In the genomic region with DNA sequence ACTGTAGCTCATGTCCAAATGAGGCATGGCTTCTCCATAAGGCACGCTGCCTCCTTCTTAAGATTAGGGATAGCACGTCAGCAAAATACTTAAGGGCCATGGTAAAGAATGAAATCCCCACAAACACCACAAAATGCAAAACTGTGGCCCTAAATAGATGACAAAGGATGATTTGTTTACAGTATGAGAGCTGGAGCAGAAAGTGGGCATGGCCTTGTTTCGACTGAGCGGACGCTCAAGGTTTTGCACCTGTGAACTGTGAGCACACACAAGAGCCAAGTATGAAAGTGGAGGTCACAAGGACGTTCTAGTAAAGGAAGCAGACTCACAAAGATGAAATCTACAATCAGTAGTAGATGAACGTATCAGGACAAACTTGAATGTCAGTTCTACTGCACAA, we compare ENCODE assay signal across 12 mouse cellular contexts.
"Had no signal": no experiment of that assay in that cellular context is flagged by ENCODE, and none has a peak within 500 bp of the region (broad histone marks: within the 10 kb centered on the region; RNA-seq: fewer than 3 reads in every experiment).

No protein-coding gene starts in this region.

- H3K9ac ChIP-seq: kidney, embryonic 15.5 days; limb, embryonic 15.5 days; liver, embryonic 15.5 days; lung, embryonic 15.5 days; midbrain, embryonic 12.5 days had no signal

- DNase-seq: kidney, adult 2 months; kidney, postnatal 14 days; lung, postnatal 14 days; retina, postnatal 1 day; right cerebral cortex, postnatal 4 days; thymus, postnatal 36 days had no signal

- H3K4me2 ChIP-seq: kidney, embryonic 15.5 days; limb, embryonic 15.5 days; liver, embryonic 15.5 days; lung, embryonic 15.5 days; midbrain, embryonic 12.5 days had no signal

- H3K36me3 ChIP-seq: liver, embryonic 15.5 days; lung, embryonic 15.5 days; midbrain, embryonic 12.5 days had no signal

- ATAC-seq: midbrain, embryonic 16.5 days had no signal

- H3K9me3 ChIP-seq: kidney, embryonic 15.5 days; limb, embryonic 15.5 days; liver, embryonic 15.5 days; lung, embryonic 15.5 days; midbrain, embryonic 12.5 days had no signal

- H3K4me3 ChIP-seq: kidney, embryonic 15.5 days; limb, embryonic 15.5 days; liver, embryonic 15.5 days; lung, embryonic 15.5 days; midbrain, embryonic 12.5 days had no signal

- H3K27ac ChIP-seq: kidney, embryonic 15.5 days; liver, embryonic 15.5 days; lung, embryonic 15.5 days; midbrain, embryonic 12.5 days had no signal

- H3K27me3 ChIP-seq: kidney, embryonic 15.5 days; limb, embryonic 15.5 days; liver, embryonic 15.5 days; lung, embryonic 15.5 days; midbrain, embryonic 12.5 days had no signal
